8 mouse cellular contexts compared by ENCODE assay signal in genomic region chr6:124828868-124829798, GRCm38 (mm10). TPM values are rescaled to one million over a fixed set of nuclear protein-coding genes. Genes with fewer than 3 reads are reported as not detected.
DNase-seq lines count a peak whose midpoint lies in the region; ATAC-seq and TF ChIP-seq lines count a peak whose summit lies in the region.

TSS of gene Usp5 (minus strand) at chr6:124829484.
TSS of gene Cdca3 (plus strand) at chr6:124829547.

- ATAC-seq in kidney, embryonic 14.5 days (ENCODE audit: low FRiP score, low TSS enrichment), result peak; percentile 94
- ATAC-seq in limb, embryonic 15.5 days (ENCODE audit: insufficient number of reproducible peaks, low FRiP score, low TSS enrichment, low read depth), result peak; percentile 95

- H3K36me3 ChIP-seq in kidney, embryonic 14.5 days (ENCODE audit: control insufficient read depth, insufficient read depth, low read length), result peaks cover 49% of the 10 kb centered on the region
- peaks cover 48% of the 10 kb centered on the region for H3K36me3 ChIP-seq in limb, embryonic 15.5 days

- H3K27ac ChIP-seq in bone marrow macrophage, adult 2 months (ENCODE audit: insufficient read depth, low read depth, low read length), result peak within 1 kb of the TSS; percentile 84
- H3K27ac ChIP-seq in embryonic fibroblast, embryonic 13.5 days (ENCODE audit: insufficient read depth, low read length), result peak within 1 kb of the TSS; percentile 85
- H3K27ac ChIP-seq in kidney, embryonic 14.5 days (ENCODE audit: low read depth, low read length), result peak within 1 kb of the TSS; percentile 81
- peak within 1 kb of the TSS; percentile 93 for H3K27ac ChIP-seq in limb, embryonic 15.5 days

- no peak for TF ChIP-seq POLR2A in bone marrow macrophage, adult 2 months (IDR thresholded peaks at IDR 0.05; ENCODE audit: borderline replicate concordance, low read depth, low read length)
- no peak; the same call in none of the 2 replicates for TF ChIP-seq POLR2A in embryonic fibroblast, embryonic 13.5 days (IDR thresholded peaks at IDR 0.05; ENCODE audit: low read depth, low read length)

- peaks cover 8% of the 10 kb centered on the region for H3K4me1 ChIP-seq in bone marrow macrophage, adult 2 months (ENCODE audit: control insufficient read depth, insufficient read depth, low read length)
- no peaks in the 10 kb centered on the region for H3K4me1 ChIP-seq in embryonic fibroblast, embryonic 13.5 days (ENCODE audit: control insufficient read depth, insufficient read depth, low read length)
- peaks cover 11% of the 10 kb centered on the region for H3K4me1 ChIP-seq in kidney, embryonic 14.5 days (ENCODE audit: control insufficient read depth, insufficient read depth, low read length)
- peaks cover 30% of the 10 kb centered on the region for H3K4me1 ChIP-seq in limb, embryonic 15.5 days

- WGBS in kidney, embryonic 14.5 days, result under 1% methylated on average over 51 of the region's 55 CpGs
- WGBS in limb, embryonic 15.5 days, result under 1% methylated on average over 55 of the region's 55 CpGs

- H3K9ac ChIP-seq in kidney, embryonic 14.5 days (ENCODE audit: low read depth, low read length), result peak within 1 kb of the TSS; percentile 74
- H3K9ac ChIP-seq in limb, embryonic 15.5 days, result peak within 1 kb of the TSS; percentile 55

- DNase-seq in A20 (ENCODE audit: low read depth, low spot score), result peak; percentile 100
- peak; percentile 100 for DNase-seq in heart, adult 9 months (ENCODE audit: low spot score in 2 of 2)
- DNase-seq in monocyte, adult 2 months (ENCODE audit: low read depth in 1 of 2, low spot score in 2 of 2), result peak; percentile 97 to 98
- peak; percentile 100 for DNase-seq in spleen, postnatal 36 days (ENCODE audit: low spot score in 2 of 2)

- H3K4me2 ChIP-seq in kidney, embryonic 14.5 days (replicated peaks; ENCODE audit: low read depth, low read length), result peak within 1 kb of the TSS; percentile 87
- peak within 1 kb of the TSS; percentile 87 for H3K4me2 ChIP-seq in limb, embryonic 15.5 days

- H3K9me3 ChIP-seq in kidney, embryonic 14.5 days (ENCODE audit: control insufficient read depth, low read length), result no peaks in the 10 kb centered on the region
- H3K9me3 ChIP-seq in limb, embryonic 15.5 days, result no peaks in the 10 kb centered on the region

- TF ChIP-seq CTCF in bone marrow macrophage, adult 2 months (IDR thresholded peaks at IDR 0.05; ENCODE audit: low read depth, low read length), result no peak
- TF ChIP-seq CTCF in embryonic fibroblast, embryonic 13.5 days (IDR thresholded peaks at IDR 0.05; ENCODE audit: borderline replicate concordance, insufficient read depth, low read length), result no peak

- peak within 1 kb of the TSS; percentile 75 for H3K4me3 ChIP-seq in bone marrow macrophage, adult 2 months (ENCODE audit: insufficient read depth, low read length)
- peak within 1 kb of the TSS; percentile 71 for H3K4me3 ChIP-seq in embryonic fibroblast, embryonic 13.5 days (ENCODE audit: insufficient read depth, low read length)
- peak within 1 kb of the TSS; percentile 62 for H3K4me3 ChIP-seq in kidney, embryonic 14.5 days (ENCODE audit: low read length)
- H3K4me3 ChIP-seq in limb, embryonic 15.5 days, result peak within 1 kb of the TSS; percentile 74

- H3K27me3 ChIP-seq in kidney, embryonic 14.5 days (ENCODE audit: control insufficient read depth, insufficient read depth, low read length), result no peaks in the 10 kb centered on the region
- H3K27me3 ChIP-seq in limb, embryonic 15.5 days, result no peaks in the 10 kb centered on the region

RNA-seq across cellular contexts. Expression of gene Usp5, which starts in this region (rescaled TPM):
- 62.3 and 65.0 TPM in 2 replicates for polyA plus RNA-seq in bone marrow macrophage, adult 2 months (2012; ENCODE audit: insufficient read depth, insufficient read length, missing spikeins)
- polyA plus RNA-seq in embryonic fibroblast, embryonic 13.5 days (2011; ENCODE audit: insufficient read length, low read depth, missing spikeins), result 87.6 and 105 TPM in 2 replicates
- polyA plus RNA-seq in kidney, embryonic 14.5 days (2014; fragmentation: Nextera tagmentation; extraction: Ambion mirVana), result 102 and 139 TPM in 2 replicates
- 134 and 136 TPM in 2 replicates for polyA plus RNA-seq in limb, embryonic 15.5 days (2015; fragmentation: Nextera tagmentation; extraction: Ambion mirVana)

RNA-seq across cellular contexts. Expression of gene Cdca3, which starts in this region (rescaled TPM):
- polyA plus RNA-seq in bone marrow macrophage, adult 2 months (2012; ENCODE audit: insufficient read depth, insufficient read length, missing spikeins), result 70.1 and 76.5 TPM in 2 replicates
- 42.0 and 61.1 TPM in 2 replicates for polyA plus RNA-seq in embryonic fibroblast, embryonic 13.5 days (2011; ENCODE audit: insufficient read length, low read depth, missing spikeins)
- 201 and 232 TPM in 2 replicates for polyA plus RNA-seq in kidney, embryonic 14.5 days (2014; fragmentation: Nextera tagmentation; extraction: Ambion mirVana)
- 124 and 141 TPM in 2 replicates for polyA plus RNA-seq in limb, embryonic 15.5 days (2015; fragmentation: Nextera tagmentation; extraction: Ambion mirVana)

Comparison
In these comparisons a context has a peak if more than half of its experiments do, and no peak if none do; other contexts are left out.
1. Peak in every context shown above with its lines: DNase-seq, ATAC-seq, H3K4me3 ChIP-seq and H3K27ac ChIP-seq.